Mouse (Mus musculus): Measurements from ENCODE around the gene Sipa1l3. TPM values are rescaled to one million over a fixed set of nuclear protein-coding genes. Genes with fewer than 3 reads are reported as not detected.

The Sipa1l3 gene
- total RNA-seq, 2 experiments from 2014 or later = 51.3 to 61.8 TPM

DNA sequence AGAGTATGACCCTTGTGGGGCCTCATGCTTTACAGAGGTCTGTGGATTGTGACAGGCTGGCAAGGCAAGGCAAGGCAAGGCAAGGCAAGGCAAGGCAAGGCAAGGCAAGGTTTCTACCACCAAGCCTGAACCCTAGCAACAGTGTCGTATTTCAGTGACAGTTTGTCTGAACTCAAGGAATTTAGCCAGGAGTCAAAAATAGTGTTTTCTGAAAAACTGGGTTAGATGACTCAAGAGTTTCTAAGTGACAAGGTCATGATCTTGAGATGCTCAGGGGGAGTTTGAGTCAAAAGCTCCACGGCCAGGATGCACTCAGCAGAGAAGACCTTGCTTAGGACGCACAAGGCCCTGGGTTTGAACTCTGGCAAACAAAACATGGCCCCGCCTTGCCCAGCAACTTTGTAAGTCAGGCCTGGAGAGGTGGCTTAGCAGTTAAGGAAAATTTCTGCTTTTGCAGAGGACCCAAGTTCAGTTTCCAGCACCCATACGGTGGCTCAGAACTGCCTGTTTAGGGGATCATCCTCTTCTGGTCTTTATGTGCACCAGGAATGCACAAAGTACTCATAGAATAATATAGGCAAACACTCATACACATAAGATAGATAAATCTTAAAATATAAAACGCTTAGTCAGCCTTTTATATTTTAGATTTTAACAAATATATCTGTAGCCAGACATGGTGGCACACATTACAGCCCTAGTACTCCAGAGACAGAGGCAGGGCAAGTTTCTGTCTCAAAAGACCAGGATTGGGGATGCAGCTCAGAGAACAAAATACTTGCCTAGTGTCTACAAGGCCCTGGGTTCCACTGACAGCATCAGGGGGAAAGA, 182.4 kb downstream of the Sipa1l3 start:
- no peak overlapping the region for H3K27ac ChIP-seq
- no peak for DNase-seq (ENCODE audit: extremely low spot score in 1 of 2, low spot score in 2 of 2)
- TF ChIP-seq CTCF (IDR thresholded peaks at IDR 0.05) = no peak

DNA sequence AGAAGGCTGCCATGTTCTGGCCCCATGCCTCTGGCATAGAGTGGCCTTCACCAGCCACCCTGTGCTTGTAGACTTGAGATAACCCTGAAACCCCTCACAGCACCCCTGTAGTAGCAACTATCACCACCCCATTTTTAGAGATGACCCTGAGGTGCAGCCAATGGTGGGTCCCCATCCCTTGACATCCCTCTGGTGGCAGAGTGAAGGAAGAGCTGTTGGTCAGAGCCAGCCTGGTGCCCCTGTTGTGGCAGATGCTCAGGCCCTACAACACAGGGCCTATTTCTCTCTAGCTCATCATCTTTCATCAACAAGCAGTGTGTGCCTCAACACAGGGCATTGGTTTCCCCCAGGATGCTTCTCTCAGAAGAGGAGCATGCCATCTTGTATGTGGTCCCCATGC, 183.2 kb downstream of the Sipa1l3 start:
- peak; percentile 29 for TF ChIP-seq CTCF (IDR thresholded peaks at IDR 0.05)
- no peak overlapping the region for H3K4me3 ChIP-seq
- no peak overlapping the region for H3K27ac ChIP-seq
- intact Hi-C loops (cut with DNase I) = no loop called here
- DNase-seq (ENCODE audit: extremely low spot score in 1 of 2, low spot score in 2 of 2) = no peak

More for the DNA sequence above, 182.4 kb downstream of the Sipa1l3 start:
- intact Hi-C loops (cut with DNase I) = no loop called here
- H3K4me3 ChIP-seq = no peak overlapping the region

DNA sequence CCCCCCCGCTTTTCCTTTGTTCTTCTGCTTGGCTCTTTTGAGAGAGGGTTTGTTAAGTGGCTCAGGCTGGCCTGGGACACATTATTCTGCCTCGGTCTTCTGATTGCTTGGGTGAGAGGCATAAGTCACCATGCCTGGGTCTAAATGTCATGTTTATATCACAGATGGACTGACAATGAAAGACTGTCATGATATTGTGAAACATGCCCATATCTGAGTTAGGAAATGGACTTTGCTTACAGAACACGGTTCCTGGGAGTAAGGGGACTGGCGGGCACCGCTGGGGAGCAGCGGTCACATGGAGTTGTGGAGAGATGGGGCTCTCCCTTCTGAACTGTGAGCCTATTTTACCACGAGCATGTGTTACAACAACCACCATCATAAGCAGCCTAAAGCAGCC, 184.3 kb downstream of the Sipa1l3 start:
- TF ChIP-seq CTCF (IDR thresholded peaks at IDR 0.05) = no peak
- H3K27ac ChIP-seq = no peak overlapping the region
- intact Hi-C loops (cut with DNase I) = no loop called here
- DNase-seq (ENCODE audit: extremely low spot score in 1 of 2, low spot score in 2 of 2) = no peak
- H3K4me3 ChIP-seq = no peak overlapping the region

DNA sequence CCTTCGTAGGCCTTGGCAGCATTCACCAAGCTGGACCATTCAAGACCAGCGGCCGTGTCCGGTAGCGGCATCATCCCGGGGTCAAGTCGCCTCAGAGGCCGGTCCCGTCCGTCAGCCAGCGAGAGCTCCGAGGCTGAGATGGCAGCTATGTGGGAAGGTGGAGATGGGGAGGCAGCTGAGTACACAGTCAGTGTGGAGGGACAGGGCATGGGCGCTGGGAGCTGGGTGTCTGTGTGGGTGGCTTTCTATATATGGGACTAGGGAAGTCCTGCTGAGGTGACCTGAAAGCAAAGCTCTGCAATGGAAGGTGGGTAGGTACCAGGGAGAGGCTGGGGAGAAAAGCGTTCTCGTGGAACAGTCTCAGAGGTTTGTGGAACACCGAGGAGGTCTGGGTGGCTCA, 189.5 kb downstream of the Sipa1l3 start:
- intact Hi-C loops (cut with DNase I) = no loop called here
- H3K27ac ChIP-seq = peak overlapping the region; percentile 48
- no peak for TF ChIP-seq CTCF (IDR thresholded peaks at IDR 0.05)
- DNase-seq (ENCODE audit: extremely low spot score in 1 of 2, low spot score in 2 of 2) = no peak
- no peak overlapping the region for H3K4me3 ChIP-seq

DNA sequence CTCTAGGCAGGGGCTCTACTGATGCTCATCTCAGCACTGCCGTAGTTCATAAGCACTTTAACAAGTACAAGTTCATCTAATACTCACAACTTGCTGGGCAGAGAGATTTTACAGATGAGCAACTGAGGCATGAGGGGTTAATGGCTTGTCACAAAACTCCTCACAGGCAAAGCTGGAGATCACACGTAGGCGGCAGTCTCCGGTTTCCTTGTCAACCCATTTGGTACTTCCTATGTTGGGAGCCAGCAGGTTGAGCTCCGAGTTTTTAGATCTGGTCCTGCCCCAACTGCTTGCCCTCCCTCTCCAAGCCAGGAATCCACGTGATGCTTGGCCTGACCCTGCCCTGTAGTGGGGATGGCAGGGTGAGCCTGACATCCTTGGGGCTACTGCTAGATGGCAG, 191.4 kb downstream of the Sipa1l3 start:
- intact Hi-C loops (cut with DNase I) = no loop called here
- H3K27ac ChIP-seq = no peak overlapping the region
- H3K4me3 ChIP-seq = no peak overlapping the region

DNA sequence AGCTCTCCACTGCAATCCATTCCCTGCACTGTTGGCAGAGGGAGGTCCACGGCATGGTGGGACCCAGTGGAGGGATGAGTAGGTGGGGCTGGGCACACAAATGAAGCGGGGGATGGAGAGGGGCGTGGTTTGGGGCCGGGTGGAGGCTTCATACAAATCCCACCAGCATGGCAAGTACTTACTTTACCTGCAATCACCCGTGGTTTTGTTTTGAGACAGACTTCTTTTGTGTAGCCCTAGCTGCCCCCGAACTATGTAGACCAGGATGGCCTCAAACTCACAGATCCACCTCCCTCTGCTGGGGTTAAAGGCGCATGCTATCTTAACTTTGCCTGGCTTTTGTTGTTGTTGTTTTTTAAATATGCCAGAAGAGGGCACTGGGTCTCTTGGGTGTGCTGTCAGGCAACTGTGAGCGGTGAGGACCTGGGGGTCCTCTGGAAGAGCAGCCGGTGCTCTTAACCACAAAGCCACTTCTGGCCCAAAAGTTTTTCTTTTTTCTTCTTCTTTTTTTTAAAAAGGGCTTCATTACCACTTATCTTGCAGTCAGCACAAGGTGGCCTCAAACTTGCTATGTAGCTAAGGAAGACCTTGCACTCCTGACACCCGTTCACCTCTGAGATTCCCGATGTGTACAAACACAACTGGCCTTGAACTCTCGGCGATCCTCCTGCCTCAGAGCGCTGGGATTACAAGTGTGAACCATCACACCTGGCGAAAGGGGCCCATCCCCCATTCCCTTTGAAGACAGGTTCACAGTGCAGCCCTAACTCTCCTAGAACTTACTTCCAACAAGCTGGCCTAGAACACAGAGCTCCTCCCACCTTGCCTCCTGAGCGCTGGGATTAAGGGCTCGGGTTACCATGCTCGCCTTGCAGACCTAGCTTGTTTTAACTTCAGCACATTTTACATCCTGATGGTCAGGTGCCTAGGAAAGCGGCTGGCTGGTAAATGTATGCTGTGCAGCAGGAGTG, 198.8 kb downstream of the Sipa1l3 start:
- TF ChIP-seq CTCF (IDR thresholded peaks at IDR 0.05) = peak; percentile 20
- DNase-seq (ENCODE audit: extremely low spot score in 1 of 2, low spot score in 2 of 2) = no peak
- H3K4me3 ChIP-seq = no peak overlapping the region
- intact Hi-C loops (cut with DNase I) = no loop called here
- H3K27ac ChIP-seq = peak overlapping the region; percentile 95

More for the DNA sequence above, 191.4 kb downstream of the Sipa1l3 start:
- no peak for DNase-seq (ENCODE audit: extremely low spot score in 1 of 2, low spot score in 2 of 2)
- TF ChIP-seq CTCF (IDR thresholded peaks at IDR 0.05) = no peak

DNA sequence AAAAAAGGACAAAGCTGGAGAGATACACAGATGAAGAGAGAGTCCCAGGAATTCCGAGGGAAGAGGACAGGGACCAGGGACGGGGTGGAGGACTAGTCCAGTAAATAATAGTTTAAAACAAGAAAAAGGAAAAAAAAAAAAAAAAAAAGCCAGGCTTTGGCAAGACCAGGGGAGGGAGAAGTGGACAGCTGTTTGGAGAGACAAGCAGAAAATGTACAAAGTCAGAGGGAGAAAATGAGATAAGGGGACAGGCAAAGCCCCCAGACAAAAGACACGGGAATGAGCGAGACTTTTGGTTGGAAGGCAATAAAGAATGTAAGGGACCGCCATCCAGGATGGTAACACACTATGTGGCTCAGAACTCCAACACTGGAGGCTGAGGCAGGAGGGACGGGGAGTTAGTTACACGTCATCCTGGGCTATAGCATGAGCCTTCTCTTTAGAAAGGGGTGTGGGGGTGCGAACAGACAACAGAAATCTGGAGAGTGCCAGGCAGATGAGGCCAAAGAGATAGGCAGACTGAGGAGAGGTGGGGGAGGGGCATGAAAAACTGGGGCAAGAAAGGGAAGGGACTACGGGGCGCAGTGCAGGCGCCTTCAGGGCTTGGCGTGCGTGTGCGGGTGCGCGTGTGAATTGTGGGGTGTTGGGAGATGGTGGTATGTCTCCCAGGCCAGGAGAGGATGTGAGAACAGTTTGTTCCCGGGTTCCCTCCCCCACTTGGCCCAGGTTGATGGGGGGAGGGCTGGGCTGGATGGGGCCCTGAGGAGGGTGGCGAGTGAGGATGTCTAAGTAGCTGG, 200.1 kb downstream of the Sipa1l3 start:
- intact Hi-C loops (cut with DNase I) = no loop called here
- TF ChIP-seq CTCF (IDR thresholded peaks at IDR 0.05) = no peak

DNA sequence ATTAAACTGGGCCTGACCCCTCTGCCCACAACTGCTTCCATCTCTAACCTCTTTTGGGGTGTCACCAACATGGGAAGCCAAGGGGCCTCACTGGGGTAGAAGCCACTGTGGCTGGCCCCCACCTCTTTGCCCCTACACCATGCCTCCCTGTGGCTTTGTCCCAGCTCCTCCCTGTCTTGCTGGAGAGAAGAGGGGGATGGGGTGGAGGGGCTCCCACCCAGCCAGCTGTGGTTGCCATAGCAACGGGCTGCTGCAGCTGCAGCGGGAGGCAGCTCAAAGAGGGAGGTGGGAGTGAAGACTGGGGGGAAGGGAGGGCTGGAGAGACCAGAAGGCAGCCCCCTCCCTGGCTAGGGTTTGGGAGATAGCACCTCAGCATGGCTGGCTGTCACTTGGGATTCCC, 200.9 kb downstream of the Sipa1l3 start:
- no peak for TF ChIP-seq CTCF (IDR thresholded peaks at IDR 0.05)
- peak in 1 of 2 experiments; percentile 56 for DNase-seq (ENCODE audit: extremely low spot score in 1 of 2, low spot score in 2 of 2)
- Histone ChIP-seq H3K27ac (peak overlapping the region; percentile 95), H3K4me3 (no peak overlapping the region)
- intact Hi-C loops (cut with DNase I) = no loop called here

More for the DNA sequence above, 200.1 kb downstream of the Sipa1l3 start:
- Histone ChIP-seq H3K4me3 (no peak overlapping the region), H3K27ac (peak overlapping the region; percentile 95)
- DNase-seq (ENCODE audit: extremely low spot score in 1 of 2, low spot score in 2 of 2) = peak; percentile 58 to 66

DNA sequence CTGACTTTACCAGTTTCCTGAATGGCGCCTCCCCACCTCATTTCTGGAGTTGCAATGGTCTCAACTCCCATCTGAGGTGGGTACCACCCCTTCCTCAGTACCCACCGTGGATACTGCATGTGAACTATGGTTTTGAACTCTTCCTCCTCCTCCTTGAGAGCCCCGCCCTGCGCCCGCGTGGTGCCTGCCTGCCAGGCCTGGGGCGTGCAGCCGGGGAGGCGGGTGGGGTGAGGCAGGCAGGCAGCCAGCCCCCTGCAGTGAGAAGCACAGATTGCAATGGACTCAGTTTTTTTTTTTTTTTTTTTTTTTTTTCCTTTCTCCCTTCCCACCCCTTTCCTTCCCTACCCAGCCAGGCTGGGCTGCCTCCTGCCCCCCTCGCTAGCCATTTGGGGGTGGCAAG, 201.5 kb downstream of the Sipa1l3 start:
- TF ChIP-seq CTCF (IDR thresholded peaks at IDR 0.05) = peak; percentile 33
- Histone ChIP-seq H3K27ac (peak overlapping the region; percentile 95), H3K4me3 (no peak overlapping the region)
- intact Hi-C loops (cut with DNase I) = no loop called here
- DNase-seq (ENCODE audit: extremely low spot score in 1 of 2, low spot score in 2 of 2) = peak; percentile 71 to 81

DNA sequence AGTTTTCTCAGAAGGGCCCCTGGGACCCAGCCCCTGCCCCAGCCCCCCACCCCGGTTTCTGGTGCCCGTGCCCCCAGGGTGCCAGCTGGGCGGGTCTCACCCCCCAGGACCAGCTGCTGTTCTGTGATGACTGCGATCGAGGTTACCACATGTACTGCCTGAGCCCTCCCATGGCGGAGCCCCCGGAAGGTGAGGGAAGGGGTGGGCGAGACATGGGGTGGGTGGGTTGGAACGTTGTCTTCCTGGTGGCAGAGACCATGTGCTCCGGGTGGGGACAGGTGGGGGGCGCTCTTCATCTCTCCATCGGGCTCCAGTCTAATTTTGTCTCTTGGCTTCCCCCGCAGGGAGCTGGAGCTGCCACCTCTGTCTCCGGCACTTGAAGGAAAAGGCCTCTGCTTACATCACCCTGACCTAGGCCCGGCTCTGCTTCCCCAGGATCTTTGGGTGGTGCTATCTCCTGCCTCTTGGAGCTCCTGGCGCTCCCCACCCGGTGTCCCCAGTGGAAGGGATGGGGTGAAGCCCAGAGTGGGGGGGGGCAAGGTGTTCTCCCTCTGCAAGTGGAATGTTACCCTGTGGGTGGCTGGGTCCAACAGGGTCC, 202.2 kb downstream of the Sipa1l3 start:
- DNase-seq (ENCODE audit: extremely low spot score in 1 of 2, low spot score in 2 of 2) = peak; percentile 45 to 62
- peak overlapping the region; percentile 95 for H3K27ac ChIP-seq
- H3K4me3 ChIP-seq = peak overlapping the region; percentile 11; the same call in 1 of the 2 replicates
- intact Hi-C loops (cut with DNase I) = no loop called here
- TF ChIP-seq CTCF (IDR thresholded peaks at IDR 0.05) = no peak; the same call in 1 of the 2 replicates

Measured in left cerebral cortex, adult 2 months (tissue).